Mouse (Mus musculus) left cerebral cortex, postnatal 4 days (tissue): ENCODE results near the gene Ppm1n. TPM values are rescaled to one million over a fixed set of nuclear protein-coding genes. Genes with fewer than 3 reads are reported as not detected.

ENCODE experiments used
- DNase-seq: peaks from one replicate; pipeline ENCODE4 v3.0.0-alpha.2; 2022
- intact Hi-C: fragments of 180-260 bp; cut with DNase I; formaldehyde crosslinking; loops from one replicate; pipeline ENCODE4 v1.15.1; 2025
- total RNA-seq, 2 experiments: library from RNA; stranded (reverse); gene quantifications; 2 replicates each; pipeline ENCODE4 v1.2.3; 2021

The Ppm1n gene
- total RNA-seq, 2 experiments from 2014 or later = 0.60 to 0.64 TPM

GRCm38 (mm10) chr7:19228793-19229148 lies 51.1 kb downstream of the Ppm1n start:
- DNase-seq = no peak
- intact Hi-C loops = no loop called here

GRCm38 (mm10) chr7:19227883-19228792 lies 51.7 kb downstream of the Ppm1n start, which contains the start of gene Opa3:
Gene Opa3 (plus strand): TSS chr7:19228334.
- intact Hi-C loops = no loop called here
- peak; percentile 99 for DNase-seq

GRCm38 (mm10) chr7:19226817-19227797 lies 52.8 kb downstream of the Ppm1n start:
- intact Hi-C loops = no loop called here
- peak; percentile 26 for DNase-seq

Other genes starting within 250 kb of the Ppm1n start
- under 1 TPM; 0.30 to 0.46 TPM for gene Rsph6a, start 225.4 kb downstream of the Ppm1n start, total RNA-seq
- 100 to 1,000 TPM; 147 to 151 TPM for gene Dmwd, start 203.8 kb downstream of the Ppm1n start, total RNA-seq
- gene Dmpk, start 196.2 kb downstream of the Ppm1n start, total RNA-seq = 10 to 100 TPM; 45.3 to 46.5 TPM
- 1 to 10 TPM; 2.2 to 3.3 TPM for gene Six5, start 185.5 kb downstream of the Ppm1n start, total RNA-seq
- 10 to 100 TPM in 1 of 2 experiments, 1 to 10 TPM in 1; 9.4 to 11.0 TPM for gene Gm4969, start 161.7 kb downstream of the Ppm1n start, total RNA-seq
- gene Fbxo46, start 160.2 kb downstream of the Ppm1n start, total RNA-seq = 10 to 100 TPM; 17.7 to 18.9 TPM
- gene Qpctl, start 130.8 kb downstream of the Ppm1n start, total RNA-seq = 10 to 100 TPM; 17.6 to 19.9 TPM
- gene Snrpd2, start 130.3 kb downstream of the Ppm1n start, total RNA-seq = 100 to 1,000 TPM; 126 to 130 TPM
- 10 to 100 TPM; 22.7 to 25.8 TPM for gene Gipr, start 113.9 kb downstream of the Ppm1n start, total RNA-seq
- 100 to 1,000 TPM; 102 to 106 TPM for gene Eml2, start 103.6 kb downstream of the Ppm1n start, total RNA-seq
- 1 to 10 TPM; 3.5 to 4.3 TPM for gene Gpr4, start 67.5 kb downstream of the Ppm1n start, total RNA-seq
- 10 to 100 TPM; 33.8 to 35.0 TPM for gene Opa3, start 51.7 kb downstream of the Ppm1n start, total RNA-seq
- 10 to 100 TPM; 45.3 to 46.6 TPM for gene Vasp, start 8.2 kb downstream of the Ppm1n start, total RNA-seq
- gene Rtn2, start 2.6 kb upstream of the Ppm1n start, total RNA-seq = 100 to 1,000 TPM; 154 to 161 TPM
- 1 to 10 TPM; 1.2 to 1.3 TPM for gene Fosb, start 30.0 kb upstream of the Ppm1n start, total RNA-seq
- 10 to 100 TPM; 60.1 to 70.9 TPM for gene Ercc1, start 64.7 kb upstream of the Ppm1n start, total RNA-seq
- gene Cd3eap, start 79.4 kb upstream of the Ppm1n start, total RNA-seq = 10 to 100 TPM; 15.9 to 18.7 TPM
- 1 to 10 TPM; 6.0 to 6.4 TPM for gene Ppp1r13l, start 79.7 kb upstream of the Ppm1n start, total RNA-seq
- 10 to 100 TPM; 46.1 to 62.8 TPM for gene Ercc2, start 101.9 kb upstream of the Ppm1n start, total RNA-seq
- gene Klc3, start 124.0 kb upstream of the Ppm1n start, total RNA-seq = 1 to 10 TPM; 1.2 to 1.3 TPM
- gene Ckm, start 124.7 kb upstream of the Ppm1n start, total RNA-seq = not detected
- gene Mark4, start 178.8 kb upstream of the Ppm1n start, total RNA-seq = 100 to 1,000 TPM; 118 to 119 TPM
- under 1 TPM; 0.42 to 0.46 TPM for gene Exoc3l2, start 183.3 kb upstream of the Ppm1n start, total RNA-seq
- gene Bloc1s3, start 228.3 kb upstream of the Ppm1n start, total RNA-seq = 1 to 10 TPM; 8.5 to 8.8 TPM
- 10 to 100 TPM; 17.9 to 19.0 TPM for gene Trappc6a, start 228.3 kb upstream of the Ppm1n start, total RNA-seq
- under 1 TPM; 0.90 to 0.91 TPM for gene Nkpd1, start 237.8 kb upstream of the Ppm1n start, total RNA-seq